Mouse (Mus musculus) thymus, postnatal 36 days (tissue): ENCODE measurements at regions not wholly inside any gene's neighbourhood (a gene's known extent, or its start where the extent isn't known, plus 50 kb on each side); places are given as distances from the start of the nearest gene placed in this dataset.

Experiments
- DNase-seq, 2 experiments: peaks; one replicate each; pipeline ENCODE4 v3.0.0; 2022; ENCODE audit warnings: mixed read lengths in 2 of 2

- DNase-seq, result no peak
These were observed 112.4 kb upstream of the Ubash3b start for GRCm38 (mm10) chr9:41273839-41274271.

GRCm38 (mm10) chr9:41273171-41273781 is 111.8 kb upstream of the Ubash3b start:
- DNase-seq, result no peak

- no peak for DNase-seq
These were observed 111.1 kb upstream of the Ubash3b start for GRCm38 (mm10) chr9:41272596-41272995.

GRCm38 (mm10) chr9:41268112-41268511 is 106.6 kb upstream of the Ubash3b start:
- DNase-seq, result no peak

- DNase-seq, result no peak
These were observed 103.0 kb upstream of the Ubash3b start for GRCm38 (mm10) chr9:41264485-41264884.

- no peak for DNase-seq
These were observed 95.7 kb upstream of the Ubash3b start for GRCm38 (mm10) chr9:41257244-41257643.

GRCm38 (mm10) chr9:41242372-41242771 is 80.9 kb upstream of the Ubash3b start:
- no peak for DNase-seq

- DNase-seq, result no peak
These were observed 77.6 kb upstream of the Ubash3b start for GRCm38 (mm10) chr9:41239097-41239451.

- DNase-seq, result no peak
These were observed 77.0 kb upstream of the Ubash3b start for GRCm38 (mm10) chr9:41238395-41239096.

GRCm38 (mm10) chr9:41237265-41237664 is 75.8 kb upstream of the Ubash3b start:
- no peak for DNase-seq

GRCm38 (mm10) chr9:41229225-41229582 is 67.7 kb upstream of the Ubash3b start:
- DNase-seq, result no peak

- DNase-seq, result peak; percentile 82 to 88
These were observed 67.1 kb upstream of the Ubash3b start for GRCm38 (mm10) chr9:41228425-41229224.

GRCm38 (mm10) chr9:41223406-41223805 is 61.9 kb upstream of the Ubash3b start:
- no peak for DNase-seq

GRCm38 (mm10) chr9:41222346-41223015 is 61.0 kb upstream of the Ubash3b start:
- no peak for DNase-seq

GRCm38 (mm10) chr9:41221110-41221790 is 59.8 kb upstream of the Ubash3b start:
- DNase-seq, result no peak

- DNase-seq, result no peak
These were observed 58.7 kb upstream of the Ubash3b start for GRCm38 (mm10) chr9:41220105-41220669.

GRCm38 (mm10) chr9:41218702-41219101 is 57.2 kb upstream of the Ubash3b start:
- no peak for DNase-seq

GRCm38 (mm10) chr9:41216248-41216647 is 54.8 kb upstream of the Ubash3b start:
- no peak for DNase-seq

- DNase-seq, result no peak
These were observed 53.5 kb upstream of the Ubash3b start for GRCm38 (mm10) chr9:41215026-41215425.

- no peak for DNase-seq
These were observed 51.5 kb upstream of the Ubash3b start for GRCm38 (mm10) chr9:41212943-41213529.

GRCm38 (mm10) chr9:41212303-41212901 is 50.9 kb upstream of the Ubash3b start:
- DNase-seq, result peak; percentile 51 to 54
